Mouse (Mus musculus) forebrain, embryonic 14.5 days (tissue): ENCODE measurements around the gene Sf3b1. TPM values are rescaled to one million over a fixed set of nuclear protein-coding genes. Genes with fewer than 3 reads are reported as not detected.

ENCODE experiments used
- polyA plus RNA-seq: library from polyadenylated mRNA; unstranded; fragments of >200 nt; fragmentation: Nextera tagmentation; extraction: Ambion mirVana; gene quantifications from 2 replicates; pipeline ENCODE4 v1.2.1, GENCODE M21; 2014

The Sf3b1 gene
- polyA plus RNA-seq, 1 experiment from 2014 or later = 407 TPM

Other genes starting within 250 kb of the Sf3b1 start
- 18.9 and 24.4 TPM in 2 replicates for gene Ankrd44, start 101.1 kb downstream of the Sf3b1 start, polyA plus RNA-seq
- gene Coq10b, start 25.3 kb upstream of the Sf3b1 start, polyA plus RNA-seq = 39.5 and 44.1 TPM in 2 replicates
- gene Hspe1, start 60.7 kb upstream of the Sf3b1 start, polyA plus RNA-seq = 257 and 283 TPM in 2 replicates
- gene Hspd1, start 60.8 kb upstream of the Sf3b1 start, polyA plus RNA-seq = 240 and 246 TPM in 2 replicates
- gene Mob4, start 103.8 kb upstream of the Sf3b1 start, polyA plus RNA-seq = 173 and 187 TPM in 2 replicates
- gene Rftn2, start 199.3 kb upstream of the Sf3b1 start, polyA plus RNA-seq = 12.1 and 12.2 TPM in 2 replicates
- 3.0 and 4.5 TPM in 2 replicates for gene Mars2, start 209.7 kb upstream of the Sf3b1 start, polyA plus RNA-seq